ENCODE assay signal across 9 mouse cellular contexts in the genomic region with DNA sequence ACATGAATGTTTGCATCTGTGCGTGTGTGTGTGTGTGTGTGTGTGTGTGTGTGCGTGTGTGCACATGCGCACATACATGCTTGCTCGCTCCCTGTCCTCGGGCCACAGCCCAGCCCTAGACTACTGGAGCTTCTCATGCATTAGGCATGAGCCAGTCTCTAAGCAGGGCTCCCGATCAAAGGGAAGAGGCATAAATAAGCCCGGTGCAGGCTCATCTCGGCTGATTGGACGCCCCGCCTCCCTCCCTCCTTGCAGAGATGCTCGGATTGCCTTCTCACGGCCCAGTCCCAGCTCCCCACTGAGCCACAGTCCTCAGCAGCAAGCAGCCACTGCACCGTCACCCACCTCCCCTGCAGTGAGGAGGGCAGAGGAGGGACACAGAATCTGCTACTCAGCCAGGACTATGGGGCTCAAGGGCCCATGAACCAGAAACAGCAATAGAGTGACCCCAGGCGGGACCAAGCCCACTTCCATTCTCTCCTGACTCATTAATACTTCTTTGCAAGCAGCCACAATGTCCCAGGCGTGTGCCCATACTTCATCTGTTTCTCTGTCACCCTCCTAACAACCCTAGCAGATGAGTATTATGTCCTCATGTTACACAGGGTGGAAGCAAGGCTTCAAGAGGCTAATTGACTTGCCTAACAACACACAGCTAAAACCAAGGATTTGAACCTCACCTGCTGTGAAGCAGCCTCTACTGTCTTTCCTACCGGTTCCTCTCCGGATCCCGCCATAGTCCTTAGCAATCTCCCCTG.
DNase-seq lines count a peak whose midpoint lies in the region; ATAC-seq lines count a peak whose summit lies in the region.
"Had no signal": no experiment of that assay in that cellular context is flagged by ENCODE, and none has a peak within 500 bp of the region (broad histone marks: within the 10 kb centered on the region; RNA-seq: fewer than 3 reads in every experiment).

No protein-coding gene starts in this region.

- H3K27me3 ChIP-seq in embryonic facial prominence, embryonic 11.5 days (ENCODE audit: control insufficient read depth, insufficient read depth, low read length): no peaks in the 10 kb centered on the region; the same call in 1 of the 2 replicates
- H3K27me3 ChIP-seq in hindbrain, embryonic 15.5 days: peaks cover 8% of the 10 kb centered on the region; the same call in 1 of the 2 replicates
- peaks cover 6% of the 10 kb centered on the region; the same call in 1 of the 2 replicates for H3K27me3 ChIP-seq in neural tube, embryonic 15.5 days (replicated peaks)

- no peaks in the 10 kb centered on the region for H3K9me3 ChIP-seq in embryonic facial prominence, embryonic 11.5 days (replicated peaks; ENCODE audit: control insufficient read depth, low read length)
- no peaks in the 10 kb centered on the region for H3K9me3 ChIP-seq in hindbrain, embryonic 15.5 days
- H3K9me3 ChIP-seq in neural tube, embryonic 15.5 days (replicated peaks): no peaks in the 10 kb centered on the region
- H3K9me3 ChIP-seq: liver, embryonic 13.5 days had no signal

- no peaks in the 10 kb centered on the region for H3K36me3 ChIP-seq in embryonic facial prominence, embryonic 11.5 days (replicated peaks; ENCODE audit: control insufficient read depth, insufficient read depth, low read depth, low read length)
- no peaks in the 10 kb centered on the region for H3K36me3 ChIP-seq in hindbrain, embryonic 15.5 days
- no peaks in the 10 kb centered on the region for H3K36me3 ChIP-seq in neural tube, embryonic 15.5 days
- H3K36me3 ChIP-seq: liver, embryonic 13.5 days had no signal

- H3K27ac ChIP-seq in embryonic facial prominence, embryonic 11.5 days (replicated peaks; ENCODE audit: low read depth, low read length): no peak overlapping the region
- H3K27ac ChIP-seq in hindbrain, embryonic 15.5 days (replicated peaks): peak overlapping the region; percentile 50; the same call in 1 of the 2 replicates
- peak overlapping the region; percentile 1; the same call in 1 of the 2 replicates for H3K27ac ChIP-seq in neural tube, embryonic 15.5 days (replicated peaks)
- H3K27ac ChIP-seq: liver, embryonic 13.5 days had no signal

- no peak overlapping the region for H3K4me2 ChIP-seq in embryonic facial prominence, embryonic 11.5 days (ENCODE audit: low read depth, low read length)
- peak overlapping the region; percentile 23; the same call in 1 of the 2 replicates for H3K4me2 ChIP-seq in hindbrain, embryonic 15.5 days
- H3K4me2 ChIP-seq in neural tube, embryonic 15.5 days: peak overlapping the region; percentile 13; the same call in 1 of the 2 replicates
- H3K4me2 ChIP-seq: liver, embryonic 13.5 days had no signal

- no peaks in the 10 kb centered on the region; the same call in 1 of the 2 replicates for H3K4me1 ChIP-seq in embryonic facial prominence, embryonic 11.5 days (ENCODE audit: control insufficient read depth, insufficient read depth, low read length)
- peaks cover 39% of the 10 kb centered on the region for H3K4me1 ChIP-seq in hindbrain, embryonic 15.5 days (replicated peaks)
- H3K4me1 ChIP-seq in neural tube, embryonic 15.5 days: peaks cover 39% of the 10 kb centered on the region
- H3K4me1 ChIP-seq: liver, embryonic 13.5 days had no signal

- ATAC-seq in embryonic facial prominence, embryonic 11.5 days (replicated peaks; ENCODE audit: insufficient number of reproducible peaks, low FRiP score, low TSS enrichment, low read depth): peak; percentile 84
- ATAC-seq in hindbrain, embryonic 15.5 days (ENCODE audit: low FRiP score, low read depth): peak; percentile 90
- peak; percentile 90 for ATAC-seq in neural tube, embryonic 15.5 days (ENCODE audit: low FRiP score)
- ATAC-seq in inflammation-experienced regulatory T-cells, adult 6 months: no peak

- peak; percentile 12 for DNase-seq in layer of hippocampus, adult 11-12 months (ENCODE audit: low spot score)
- DNase-seq in layer of hippocampus, postnatal 36 days: no peak
- peak; percentile 64 for DNase-seq in embryonic facial prominence, embryonic 11.5 days (ENCODE audit: low spot score)
- no peak for DNase-seq in gastrocnemius, postnatal 4 days (ENCODE audit: low spot score in 2 of 2)
- DNase-seq in adrenal gland, postnatal 25 days: no peak
- DNase-seq: liver, embryonic 13.5 days had no signal

- H3K9ac ChIP-seq in embryonic facial prominence, embryonic 11.5 days (replicated peaks; ENCODE audit: low read length): no peak overlapping the region
- no peak overlapping the region for H3K9ac ChIP-seq in hindbrain, embryonic 15.5 days
- no peak overlapping the region for H3K9ac ChIP-seq in neural tube, embryonic 15.5 days (replicated peaks)
- H3K9ac ChIP-seq: liver, embryonic 13.5 days had no signal

- no peak overlapping the region for H3K4me3 ChIP-seq in embryonic facial prominence, embryonic 11.5 days (ENCODE audit: low read depth, low read length)
- H3K4me3 ChIP-seq in hindbrain, embryonic 15.5 days: no peak overlapping the region
- no peak overlapping the region for H3K4me3 ChIP-seq in neural tube, embryonic 15.5 days (replicated peaks)
- H3K4me3 ChIP-seq: liver, embryonic 13.5 days had no signal

- WGBS in embryonic facial prominence, embryonic 11.5 days: 18% methylated on average over 18 of the region's 18 CpGs
- WGBS in hindbrain, embryonic 15.5 days: 12% methylated on average over 18 of the region's 18 CpGs
- 7% methylated on average over 18 of the region's 18 CpGs for WGBS in neural tube, embryonic 15.5 days

Comparison
In these comparisons a context has a peak if more than half of its experiments do, and no peak if none do; other contexts are left out.
1. DNase-seq: peak in layer of hippocampus, adult 11-12 months (single experiment) and embryonic facial prominence, embryonic 11.5 days (single experiment); none in layer of hippocampus, postnatal 36 days (0 of 2), gastrocnemius, postnatal 4 days (0 of 2) and adrenal gland, postnatal 25 days (single experiment).